Mouse (Mus musculus) granulocyte monocyte progenitor cell, adult 5-6 weeks (primary cell): ENCODE measurements at regions not wholly inside any gene's neighbourhood (a gene's known extent, or its start where the extent isn't known, plus 50 kb on each side); places are given as distances from the start of the nearest gene placed in this dataset.

Experiments used
- ATAC-seq: replicated peaks from 2 replicates; pipeline ENCODE4 v1.8.0; 2016; ENCODE audit warnings: mild to moderate bottlenecking, moderate TSS enrichment, inconsistent platforms; ENCODE audit not compliant: poor library complexity, severe bottlenecking

GRCm38 (mm10) chr4:107736866-107737265 lies 52.8 kb upstream of the Dmrtb1 start:
- ATAC-seq = no peak

DNA sequence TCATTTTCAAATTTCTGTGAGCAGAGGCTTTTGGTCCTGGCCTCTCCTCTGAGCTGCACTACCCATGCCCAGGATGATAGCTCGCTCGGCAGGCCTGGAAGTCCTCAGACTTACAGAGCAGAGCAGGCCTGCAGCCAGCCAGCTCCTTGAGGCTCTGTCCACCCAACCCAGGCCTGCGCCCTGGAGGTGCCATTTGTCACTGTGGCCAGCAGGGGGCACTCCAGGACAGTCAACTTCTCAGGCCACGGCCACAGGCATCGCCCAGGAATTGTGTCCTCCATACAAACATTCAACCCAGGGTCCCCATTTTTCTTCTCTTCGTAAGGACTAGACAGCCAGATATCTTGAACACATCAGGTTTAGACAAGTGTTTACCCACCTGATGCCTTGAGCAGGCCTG lies 53.9 kb upstream of the Dmrtb1 start:
- peak; percentile 93 for ATAC-seq

DNA sequence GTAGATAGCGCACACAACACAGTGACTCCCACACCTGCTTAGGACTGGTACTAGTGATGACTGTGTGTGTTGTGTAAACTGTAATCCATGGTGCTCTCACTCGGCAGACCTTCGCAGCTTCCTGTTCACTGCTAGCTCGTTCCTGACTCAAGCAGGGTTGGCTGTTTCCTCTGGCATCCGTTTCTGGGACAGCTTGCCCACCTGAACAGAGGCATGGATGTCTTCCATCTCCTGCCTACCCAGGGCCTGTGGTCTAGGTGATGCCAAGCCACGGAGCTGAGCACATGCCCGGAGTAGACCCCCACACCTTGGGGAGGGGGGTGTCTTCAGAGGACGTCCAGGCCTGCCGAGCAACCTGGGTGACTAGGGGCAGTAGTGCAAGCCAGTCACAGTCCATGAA lies 54.7 kb upstream of the Dmrtb1 start:
- peak; percentile 17 for ATAC-seq

GRCm38 (mm10) chr4:107739789-107740405 lies 55.9 kb upstream of the Dmrtb1 start:
- no peak for ATAC-seq

GRCm38 (mm10) chr4:107743646-107744045 lies 58.4 kb upstream of the Lrp8 start:
- ATAC-seq = peak; percentile 29; the same call in 1 of the 2 replicates

DNA sequence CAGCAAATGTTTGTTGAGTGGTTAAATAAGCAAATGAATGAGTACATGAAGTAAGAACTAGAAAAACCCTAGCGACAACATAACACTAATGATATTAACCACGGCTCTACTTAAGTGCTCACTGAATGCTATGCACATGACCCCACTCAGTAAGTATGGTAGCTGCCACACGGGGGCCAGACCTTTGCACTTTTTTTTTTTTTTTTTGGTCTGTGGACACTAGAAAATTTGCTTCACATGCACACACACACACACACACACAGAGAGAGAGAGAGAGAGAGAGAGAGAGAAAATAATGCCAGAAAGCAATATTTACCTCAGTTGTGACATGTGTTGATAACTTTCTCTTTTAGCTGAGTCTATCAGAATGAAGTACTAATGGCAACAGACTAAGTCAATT lies 55.7 kb upstream of the Lrp8 start:
- no peak for ATAC-seq

DNA sequence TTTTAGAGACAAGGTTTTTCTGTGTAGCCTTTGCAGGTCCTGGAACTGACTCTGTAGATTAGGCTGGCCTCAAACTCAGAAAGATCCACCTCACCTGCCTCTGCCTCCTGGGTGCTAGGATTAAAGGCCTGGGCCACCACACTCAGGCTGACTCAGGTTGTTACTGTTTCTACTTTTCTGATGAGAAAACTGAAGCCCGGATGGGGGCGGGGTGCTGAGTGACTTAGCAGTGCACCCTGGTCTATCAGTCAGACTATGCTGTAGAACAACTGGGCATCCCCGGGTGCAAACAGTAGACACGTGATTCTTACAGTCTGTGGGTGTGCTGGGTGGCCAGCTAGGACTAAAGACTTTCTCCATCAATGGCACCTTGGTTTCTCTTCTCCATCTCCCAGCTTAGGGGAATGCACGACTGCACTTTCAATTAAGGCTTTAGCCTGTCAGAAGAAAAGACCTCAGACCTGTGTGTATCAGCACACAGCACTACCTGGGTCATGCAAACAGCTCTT lies 55.1 kb upstream of the Lrp8 start:
- ATAC-seq = no peak

DNA sequence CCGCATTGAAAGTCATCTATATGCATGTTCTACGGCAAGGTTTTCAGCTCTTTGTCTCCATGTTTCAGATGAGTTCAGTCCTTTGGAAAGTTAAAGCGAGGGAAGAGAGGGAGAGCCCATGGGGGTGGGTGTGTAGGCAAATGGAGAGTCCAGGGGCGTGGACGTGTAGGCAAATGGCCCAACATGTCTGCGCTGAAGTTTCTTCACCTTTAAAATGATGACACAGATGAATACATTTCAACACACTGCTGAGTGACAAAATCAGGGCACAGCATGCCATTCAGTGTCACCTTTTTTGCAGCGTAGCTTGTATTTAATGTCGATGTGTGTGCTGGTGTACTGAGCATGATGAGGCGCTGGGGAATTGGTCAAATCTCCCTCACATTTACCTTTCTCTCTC lies 54.6 kb upstream of the Lrp8 start:
- ATAC-seq = peak; percentile 51

GRCm38 (mm10) chr4:107747907-107748628 lies 54.0 kb upstream of the Lrp8 start:
- no peak for ATAC-seq

DNA sequence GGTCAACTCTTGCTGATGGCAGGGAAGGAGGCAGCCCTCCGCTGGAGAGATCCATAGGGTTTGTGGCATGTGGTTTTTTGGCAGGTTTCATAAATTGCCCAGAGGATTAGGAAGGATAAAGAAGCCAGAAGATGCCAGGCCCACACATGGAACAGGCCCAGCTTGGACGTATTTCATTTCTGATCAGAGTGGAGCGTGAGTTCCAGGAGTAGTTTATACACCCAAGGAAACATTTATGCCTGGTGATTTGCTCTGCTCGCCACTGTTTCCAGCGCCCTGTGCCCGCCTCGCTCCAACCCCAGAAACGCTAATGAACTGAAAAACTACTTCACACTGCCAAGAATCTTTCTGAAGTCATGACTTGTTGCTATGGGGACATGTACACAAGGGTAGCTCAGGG lies 53.0 kb upstream of the Lrp8 start:
- ATAC-seq = no peak

- no peak for ATAC-seq
These were observed 52.0 kb upstream of the Lrp8 start for GRCm38 (mm10) chr4:107750017-107750416.
